Mouse (Mus musculus) intestine, embryonic 14.5 days (tissue): ENCODE measurements around the gene Tpk1. TPM values are rescaled to one million over a fixed set of nuclear protein-coding genes. Genes with fewer than 3 reads are reported as not detected.
"Not testable (repeated sequence)": the region's sequence is repeated elsewhere in the genome, so short reads cannot be mapped to it uniquely, and the experiment has no call there.

ENCODE experiments used
- ATAC-seq: fragments of 200-750 bp; cut with Nextera tagmentation; replicated peaks from 2 replicates; pipeline ENCODE4 v1.8.0; 2017; ENCODE audit warnings: low read depth, moderate number of reproducible peaks, moderate TSS enrichment, moderate library complexity; ENCODE audit not compliant: low FRiP score, low TSS enrichment
- DNase-seq: peaks from one replicate; pipeline ENCODE4 v3.0.0-alpha.2; 2018; ENCODE audit warnings: low spot score
- H3K27ac ChIP-seq: fragments of 300-500 bp; sonication (generic); 2 replicates; pipeline ENCODE4 v1.5.1; 2014; ENCODE audit warnings: low read depth, mild to moderate bottlenecking, control low read depth
- H3K27me3 ChIP-seq: fragments of 300-500 bp; sonication (generic); replicated peaks from 2 replicates; pipeline ENCODE4 v1.6.1; 2014; ENCODE audit warnings: low read length, control low read depth; ENCODE audit not compliant: control insufficient read depth, insufficient read depth
- H3K36me3 ChIP-seq: fragments of 300-500 bp; sonication (generic); 2 replicates; pipeline ENCODE4 v1.6.1; 2014; ENCODE audit warnings: low read length, control low read depth; ENCODE audit not compliant: control insufficient read depth, insufficient read depth
- H3K4me1 ChIP-seq: fragments of 300-500 bp; sonication (generic); replicated peaks from 2 replicates; pipeline ENCODE4 v1.6.1; 2014; ENCODE audit warnings: low read length, control low read depth, mixed read lengths; ENCODE audit not compliant: control insufficient read depth, insufficient read depth
- H3K4me2 ChIP-seq: fragments of 300-500 bp; sonication (generic); 2 replicates; pipeline ENCODE4 v1.6.1; 2014; ENCODE audit warnings: low read length
- H3K4me3 ChIP-seq: fragments of 300-500 bp; sonication (generic); 2 replicates; pipeline ENCODE4 v1.5.1; 2014; ENCODE audit warnings: low read depth, low read length, control low read depth, mixed read lengths
- H3K9ac ChIP-seq: fragments of 300-500 bp; sonication (generic); 2 replicates; pipeline ENCODE4 v1.6.1; 2014; ENCODE audit warnings: mild to moderate bottlenecking, low read length
- H3K9me3 ChIP-seq: fragments of 300-500 bp; sonication (generic); 2 replicates; pipeline ENCODE4 v1.6.1; 2016; ENCODE audit warnings: low read length, control low read depth; ENCODE audit not compliant: control insufficient read depth
- WGBS: fragments of 180-500 bp; shearing (Covaris S2); extraction: QIAGEN DNeasy Blood & Tissue Kit; methylation state at CpG from one replicate; pipeline ENCODE4 v1.1.7; 2014; 5-methylcytosine and 5-hydroxymethylcytosine counted together
- polyA plus RNA-seq: library from polyadenylated mRNA; unstranded; fragments of >200 nt; fragmentation: Nextera tagmentation; extraction: Ambion mirVana; gene quantifications from 2 replicates; pipeline ENCODE4 v1.2.1, GENCODE M21; 2014

The Tpk1 gene
- polyA plus RNA-seq, 1 experiment from 2014 or later: 11.8 TPM

DNA sequence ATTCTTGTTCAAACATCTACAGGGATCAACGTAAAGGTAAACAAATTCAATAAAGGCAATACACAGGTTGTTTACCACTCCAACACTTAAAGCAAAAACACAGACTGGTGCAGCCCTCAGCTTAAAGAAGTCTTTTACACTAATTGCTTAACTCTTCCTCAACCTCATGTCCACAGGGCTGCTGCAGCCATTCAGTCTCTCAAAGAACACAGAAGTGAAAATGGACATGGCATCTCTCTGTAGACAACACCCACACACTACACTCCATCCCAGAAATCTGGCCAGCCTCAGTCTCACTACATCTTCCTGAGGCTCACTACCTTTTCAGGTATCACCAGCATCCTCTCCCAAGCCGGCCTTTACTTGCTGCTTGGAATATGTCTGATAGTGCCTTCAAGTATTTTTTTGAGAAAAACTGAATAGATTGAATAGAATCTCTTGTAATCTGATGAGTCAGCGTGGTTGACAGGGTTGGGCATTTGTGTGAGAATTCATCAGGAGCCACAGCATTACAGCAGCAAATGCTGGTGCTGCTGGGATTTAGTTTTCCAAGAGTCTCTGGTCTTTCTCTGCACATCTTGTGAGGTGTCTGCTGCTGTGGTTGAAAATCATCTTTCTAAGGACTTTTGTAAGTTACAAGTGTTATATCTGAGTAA, 32.6 kb downstream of the Tpk1 start:
- Histone ChIP-seq H3K27me3 (no peaks in the 10 kb centered on the region), H3K36me3 (no peaks in the 10 kb centered on the region), H3K9ac (no peak overlapping the region), H3K4me2 (no peak overlapping the region), H3K4me1 (no peaks in the 10 kb centered on the region), H3K4me3 (no peak overlapping the region), H3K27ac (no peak overlapping the region), H3K9me3 (no peaks in the 10 kb centered on the region)
- no peak for ATAC-seq
- 92% methylated on average over 3 of the region's 3 CpGs for WGBS
- DNase-seq: no peak

DNA sequence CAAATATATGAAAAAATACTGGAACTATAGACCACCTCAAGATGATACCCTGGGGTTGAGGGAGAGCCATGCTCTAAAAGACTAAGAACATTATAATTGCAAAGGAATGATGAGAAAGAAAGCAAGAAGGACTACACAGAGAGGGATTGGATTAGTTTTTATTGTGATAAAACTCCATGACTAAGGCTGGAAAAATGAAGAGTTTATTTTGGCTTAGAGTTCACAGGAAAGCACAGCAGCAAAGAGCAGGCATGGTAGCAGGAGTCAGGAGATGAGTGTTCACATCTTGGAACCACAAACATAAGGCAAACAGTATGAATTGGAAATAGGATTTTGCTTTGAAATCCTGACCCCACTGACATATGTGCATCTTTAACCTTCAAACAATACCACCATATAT, 33.2 kb downstream of the Tpk1 start:
- DNase-seq (no peak), ATAC-seq (no peak)
- H3K4me2 ChIP-seq: no peak overlapping the region

DNA sequence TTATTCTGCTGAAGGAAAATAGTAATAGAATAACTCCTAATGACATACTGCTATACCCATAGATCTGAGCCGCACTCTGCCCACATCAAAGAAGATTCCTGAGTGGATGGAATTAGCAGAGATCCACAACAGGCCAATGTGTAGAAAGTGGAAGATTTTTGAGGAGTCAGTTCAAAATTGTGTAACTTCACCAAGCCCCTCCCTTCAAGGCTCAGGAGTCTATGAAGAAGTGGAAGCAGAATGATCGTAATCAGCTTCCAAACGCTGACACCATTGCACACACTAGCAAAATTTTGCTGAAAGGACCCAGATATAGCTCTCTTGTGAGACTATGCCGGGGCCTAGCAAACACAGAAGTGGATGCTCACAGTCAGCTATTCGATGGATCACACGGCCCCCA, 42.6 kb downstream of the Tpk1 start:
- ATAC-seq: not testable (repeated sequence)

More for the DNA sequence above, 33.2 kb downstream of the Tpk1 start:
- no peaks in the 10 kb centered on the region for H3K36me3 ChIP-seq
- H3K27me3 ChIP-seq: no peaks in the 10 kb centered on the region
- no peak overlapping the region for H3K27ac ChIP-seq
- H3K9ac ChIP-seq: no peak overlapping the region
- no peaks in the 10 kb centered on the region for H3K9me3 ChIP-seq
- H3K4me1 ChIP-seq: no peaks in the 10 kb centered on the region
- H3K4me3 ChIP-seq: no peak overlapping the region

DNA sequence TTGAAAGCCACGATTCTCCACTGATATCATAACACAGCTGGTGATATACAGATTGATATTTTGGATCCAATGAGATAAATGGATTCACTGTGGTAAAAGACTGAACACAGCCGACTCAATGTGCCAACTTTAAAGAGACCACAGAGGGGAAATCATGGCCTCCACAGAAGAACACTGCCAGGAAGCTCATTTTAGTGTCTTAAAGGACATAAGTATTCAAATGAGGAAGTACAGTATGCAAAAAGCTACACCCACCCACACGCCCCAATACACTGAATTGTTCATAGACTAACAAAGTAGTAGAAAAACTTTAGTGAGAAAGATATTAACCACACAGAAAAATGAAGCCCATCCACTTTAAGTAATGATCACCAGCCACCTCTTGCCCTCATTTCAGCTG, 46.8 kb downstream of the Tpk1 start:
- Histone ChIP-seq H3K27me3 (no peaks in the 10 kb centered on the region), H3K4me1 (no peaks in the 10 kb centered on the region), H3K9me3 (no peaks in the 10 kb centered on the region), H3K4me2 (no peak overlapping the region), H3K4me3 (no peak overlapping the region), H3K36me3 (no peaks in the 10 kb centered on the region), H3K27ac (no peak overlapping the region), H3K9ac (no peak overlapping the region)
- no peak for DNase-seq
- ATAC-seq: no peak
- WGBS: 78% methylated on average over 3 of the region's 3 CpGs

More for the DNA sequence above, 42.6 kb downstream of the Tpk1 start:
- H3K4me3 ChIP-seq, DNase-seq, H3K27me3 ChIP-seq, H3K27ac ChIP-seq, H3K9ac ChIP-seq, H3K4me2 ChIP-seq, H3K9me3 ChIP-seq, H3K36me3 ChIP-seq, H3K4me1 ChIP-seq: not testable (repeated sequence)
- 94% methylated on average over 6 of the region's 6 CpGs for WGBS

DNA sequence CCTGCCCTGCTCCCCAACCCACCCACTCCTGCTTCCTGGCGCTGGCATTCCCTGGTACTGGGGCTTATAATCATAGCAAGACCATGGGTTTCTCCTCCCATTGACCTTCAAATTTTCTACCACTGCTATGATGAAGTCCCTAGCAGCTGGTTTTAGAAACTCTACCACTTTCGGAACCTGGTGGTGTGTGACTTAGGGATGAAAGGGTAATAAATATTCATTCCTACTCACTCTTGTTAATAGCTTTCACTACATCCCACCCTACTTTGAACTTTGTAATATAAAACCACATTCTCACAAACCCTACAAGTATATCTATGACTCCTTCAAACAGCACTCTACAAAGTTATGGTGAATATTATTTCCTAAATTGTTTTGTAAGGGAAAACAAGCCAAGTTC, 54.3 kb downstream of the Tpk1 start:
- no peaks in the 10 kb centered on the region for H3K27me3 ChIP-seq
- H3K9me3 ChIP-seq: no peaks in the 10 kb centered on the region
- WGBS: 79% methylated on average over 2 of the region's 2 CpGs
- no peak for DNase-seq
- no peaks in the 10 kb centered on the region for H3K36me3 ChIP-seq
- ATAC-seq: no peak
- no peak overlapping the region for H3K4me2 ChIP-seq
- H3K4me3 ChIP-seq: no peak overlapping the region
- H3K4me1 ChIP-seq: no peaks in the 10 kb centered on the region
- no peak overlapping the region for H3K9ac ChIP-seq
- H3K27ac ChIP-seq: no peak overlapping the region

DNA sequence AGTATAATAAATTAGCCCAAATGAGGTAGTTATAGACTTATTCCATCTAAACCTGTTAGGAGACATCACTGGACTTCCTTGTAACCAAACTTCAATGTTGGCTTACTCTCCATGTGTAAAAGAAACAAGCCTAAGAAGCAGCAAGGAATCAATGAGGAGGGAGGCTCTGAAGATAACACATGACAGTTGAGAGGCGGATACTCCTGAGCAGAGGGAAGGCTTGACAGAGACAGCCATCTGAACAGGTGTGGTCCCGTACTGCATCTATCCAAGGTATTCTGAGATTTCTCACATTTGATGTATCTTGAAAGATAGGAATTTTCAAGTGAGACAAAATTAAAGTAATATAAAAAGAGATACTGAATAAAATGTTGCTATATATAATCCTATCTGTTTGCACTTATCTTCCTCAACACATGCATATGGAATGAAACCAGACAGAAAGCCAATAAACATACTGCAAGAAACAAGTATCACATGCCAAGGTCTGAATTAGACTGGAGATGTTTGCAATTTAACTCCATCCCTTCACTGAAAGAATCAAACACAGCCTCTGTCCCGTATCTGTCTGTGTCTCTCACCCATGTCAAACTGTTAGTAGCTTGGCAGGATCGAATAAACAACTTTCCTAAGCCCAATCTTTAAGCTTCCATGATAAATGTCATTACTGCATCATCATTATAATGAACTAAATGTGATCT, 75.1 kb downstream of the Tpk1 start:
- Histone ChIP-seq H3K27me3 (no peaks in the 10 kb centered on the region), H3K4me3 (no peak overlapping the region), H3K27ac (no peak overlapping the region), H3K36me3 (no peaks in the 10 kb centered on the region), H3K9me3 (no peaks in the 10 kb centered on the region), H3K4me1 (no peaks in the 10 kb centered on the region), H3K4me2 (no peak overlapping the region), H3K9ac (no peak overlapping the region)
- DNase-seq (no peak), ATAC-seq (no peak)
- WGBS: 78% methylated on average over 4 of the region's 4 CpGs

DNA sequence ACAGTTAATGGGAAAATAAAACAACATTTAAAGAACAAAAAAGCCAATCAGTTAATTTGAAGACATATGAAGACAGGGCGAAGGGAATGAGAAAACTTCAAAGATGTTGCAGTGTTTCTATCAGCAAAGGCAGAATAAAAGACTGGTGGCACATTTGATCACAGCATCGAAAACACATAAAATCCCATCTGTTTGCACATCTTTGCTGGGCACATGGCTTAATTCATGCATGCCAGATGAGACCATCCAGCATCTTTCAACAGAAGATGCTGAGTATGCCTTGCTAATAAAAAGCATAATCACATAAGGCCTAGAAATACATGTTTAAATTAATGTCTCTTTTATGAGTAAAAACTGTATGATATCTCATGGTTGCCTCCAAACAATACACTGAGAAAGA, 80.8 kb downstream of the Tpk1 start:
- ATAC-seq (no peak), DNase-seq (no peak)
- Histone ChIP-seq H3K36me3 (no peaks in the 10 kb centered on the region), H3K27me3 (no peaks in the 10 kb centered on the region), H3K4me1 (no peaks in the 10 kb centered on the region), H3K4me2 (no peak overlapping the region), H3K9ac (no peak overlapping the region), H3K9me3 (no peaks in the 10 kb centered on the region), H3K4me3 (no peak overlapping the region), H3K27ac (no peak overlapping the region)
- WGBS: 95% methylated on average over 2 of the region's 2 CpGs

DNA sequence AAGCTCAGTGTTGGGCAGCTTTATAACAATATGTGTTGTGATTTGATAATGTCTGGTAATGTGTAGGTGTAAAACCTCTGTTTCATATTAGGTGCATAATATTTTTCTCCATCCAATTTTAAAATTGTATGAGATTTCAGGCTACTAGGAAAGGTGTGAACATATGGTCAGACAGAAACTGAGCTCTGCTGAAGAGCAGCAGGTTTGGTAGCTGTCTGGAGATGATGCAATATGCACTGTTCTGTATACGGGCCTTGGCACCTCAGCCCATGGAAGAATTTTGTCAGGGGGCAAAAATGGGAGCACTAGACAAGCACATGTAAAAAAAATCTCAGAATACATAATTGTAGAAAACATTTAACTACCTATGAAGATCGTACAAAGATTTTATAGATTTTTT, 84.3 kb downstream of the Tpk1 start:
- ATAC-seq: no peak
- Histone ChIP-seq H3K36me3 (no peaks in the 10 kb centered on the region), H3K4me3 (no peak overlapping the region), H3K27me3 (no peaks in the 10 kb centered on the region), H3K27ac (no peak overlapping the region), H3K9me3 (no peaks in the 10 kb centered on the region), H3K9ac (no peak overlapping the region), H3K4me2 (no peak overlapping the region), H3K4me1 (no peaks in the 10 kb centered on the region)
- DNase-seq: no peak
- 91% methylated on average over 2 of the region's 2 CpGs for WGBS

DNA sequence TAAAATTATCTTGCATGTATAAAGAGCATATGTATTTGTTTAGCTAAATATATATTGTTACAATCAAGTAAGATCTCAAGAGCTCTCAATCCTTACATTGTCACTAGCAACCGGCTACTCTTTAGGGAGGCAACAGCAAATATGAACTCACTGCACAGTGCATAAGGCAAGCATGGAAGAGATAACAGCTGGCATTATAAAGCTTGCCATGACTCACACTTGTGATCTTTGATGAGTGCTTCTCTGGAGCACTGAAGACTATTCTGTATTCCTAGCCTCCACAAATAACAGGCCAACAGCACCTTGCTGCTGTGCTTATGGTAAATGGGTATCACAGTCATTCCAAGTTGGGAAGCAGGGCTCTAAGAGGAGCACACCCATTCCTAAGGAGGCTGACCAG, 98.2 kb downstream of the Tpk1 start:
- no peaks in the 10 kb centered on the region for H3K36me3 ChIP-seq
- H3K4me1 ChIP-seq: no peaks in the 10 kb centered on the region
- H3K9me3 ChIP-seq: no peaks in the 10 kb centered on the region
- DNase-seq (no peak), ATAC-seq (no peak)
- no peaks in the 10 kb centered on the region for H3K27me3 ChIP-seq
- no peak overlapping the region for H3K9ac ChIP-seq
- no peak overlapping the region for H3K4me3 ChIP-seq
- 87% methylated on average over 1 of the region's 1 CpGs for WGBS
- H3K4me2 ChIP-seq: no peak overlapping the region
- no peak overlapping the region for H3K27ac ChIP-seq
